Mouse (Mus musculus) neural tube, embryonic 10.5 days (tissue): Measurements from ENCODE around the gene Cfap69.
"Not testable (repeated sequence)": the region's sequence is repeated elsewhere in the genome, so short reads cannot be mapped to it uniquely, and the experiment has no call there.

ENCODE experiments used
- DNase-seq: peaks from one replicate; pipeline ENCODE4 v3.0.0-alpha.2; 2017; ENCODE audit warnings: low spot score; ENCODE audit errors: extremely low spot score

Gene Cfap69

GRCm38 (mm10) chr5:5663655-5664370 lies at the start of gene Cfap69:
TSS of gene Cfap69 (minus strand) at chr5:5664239.
- DNase-seq, result peak; percentile 94

GRCm38 (mm10) chr5:5711032-5711431 lies 47.0 kb upstream of the Cfap69 start:
- DNase-seq, result no peak

- DNase-seq, result no peak
These were observed 43.6 kb upstream of the Cfap69 start for GRCm38 (mm10) chr5:5707341-5708278.

- DNase-seq, result no peak
These were observed 41.0 kb upstream of the Cfap69 start for GRCm38 (mm10) chr5:5705019-5705418.

GRCm38 (mm10) chr5:5700386-5700785 lies 36.3 kb upstream of the Cfap69 start:
- DNase-seq, result no peak

GRCm38 (mm10) chr5:5698830-5699229 lies 34.8 kb upstream of the Cfap69 start:
- no peak for DNase-seq

GRCm38 (mm10) chr5:5695401-5695942 lies 31.4 kb upstream of the Cfap69 start:
- no peak for DNase-seq

- DNase-seq, result peak; percentile 65
These were observed 30.1 kb upstream of the Cfap69 start, which contains the start of gene Steap2 for GRCm38 (mm10) chr5:5693956-5694653. TSS of gene Steap2 (minus strand) at chr5:5694578.

GRCm38 (mm10) chr5:5693541-5693955 lies 29.5 kb upstream of the Cfap69 start:
- DNase-seq, result peak; percentile 73

- DNase-seq, result no peak
These were observed 28.2 kb upstream of the Cfap69 start for GRCm38 (mm10) chr5:5692167-5692738.

- no peak for DNase-seq
These were observed 25.0 kb upstream of the Cfap69 start for GRCm38 (mm10) chr5:5688945-5689540.

GRCm38 (mm10) chr5:5688228-5688627 lies 24.2 kb upstream of the Cfap69 start:
- no peak for DNase-seq

- no peak for DNase-seq
These were observed 22.9 kb upstream of the Cfap69 start for GRCm38 (mm10) chr5:5686973-5687372.

- DNase-seq, result not testable (repeated sequence)
These were observed 20.9 kb upstream of the Cfap69 start for GRCm38 (mm10) chr5:5684946-5685345.

GRCm38 (mm10) chr5:5683292-5683691 lies 19.3 kb upstream of the Cfap69 start:
- no peak for DNase-seq

GRCm38 (mm10) chr5:5679459-5679858 lies 15.4 kb upstream of the Cfap69 start:
- no peak for DNase-seq

GRCm38 (mm10) chr5:5676082-5676481 lies 12.0 kb upstream of the Cfap69 start:
- no peak for DNase-seq

- DNase-seq, result no peak
These were observed 4.9 kb upstream of the Cfap69 start for GRCm38 (mm10) chr5:5668920-5669319.

GRCm38 (mm10) chr5:5664371-5664926 lies 410 bp upstream of the Cfap69 start:
- no peak for DNase-seq

GRCm38 (mm10) chr5:5663057-5663456 lies 982 bp downstream of the Cfap69 start:
- no peak for DNase-seq
